Mouse (Mus musculus): ENCODE data around the gene Idh3g. TPM values are rescaled to one million over a fixed set of nuclear protein-coding genes. Genes with fewer than 3 reads are reported as not detected.

Gene Idh3g
- polyA plus RNA-seq, 1 experiment from 2014 or later, result 252 TPM

DNA sequence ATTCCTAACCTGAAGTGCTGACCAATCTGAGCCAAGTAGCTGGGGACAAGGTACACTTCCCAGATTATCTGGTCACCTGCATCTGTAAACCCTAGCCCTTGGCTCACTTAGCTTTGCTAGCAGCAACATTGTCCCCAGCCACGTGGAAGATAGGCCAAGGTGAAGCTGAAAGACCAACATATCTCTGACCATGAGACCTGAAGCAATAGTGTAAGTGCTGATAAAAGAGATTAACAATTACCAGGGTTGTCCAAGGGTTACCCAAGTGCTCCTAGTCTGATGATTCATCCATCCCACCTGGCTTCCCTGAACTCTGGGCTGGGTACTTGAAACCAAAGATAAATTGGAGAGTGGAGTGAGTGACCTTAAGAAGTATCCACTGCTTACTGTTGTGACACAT is 55.8 kb downstream of the Idh3g start:
- Histone ChIP-seq H3K27ac (ENCODE audit: low read length) (no peak overlapping the region), H3K9me3 (replicated peaks; ENCODE audit: control insufficient read depth, low read length, poor library complexity, severe bottlenecking) (no peaks in the 10 kb centered on the region), H3K4me1 (ENCODE audit: control insufficient read depth, insufficient read depth, low read length) (no peaks in the 10 kb centered on the region), H3K36me3 (ENCODE audit: control insufficient read depth, insufficient read depth, low read length) (no peaks in the 10 kb centered on the region; the same call in 1 of the 2 replicates), H3K4me2 (ENCODE audit: low read length) (no peak overlapping the region), H3K9ac (ENCODE audit: low read depth, low read length) (no peak overlapping the region), H3K4me3 (ENCODE audit: low read depth, low read length) (no peak overlapping the region), H3K27me3 (ENCODE audit: control insufficient read depth, insufficient read depth, low read depth, low read length) (no peaks in the 10 kb centered on the region)
- 40% methylated on average over 1 of the region's 1 CpGs for WGBS
- ATAC-seq, result no peak

Other genes with a start within 250 kb of the Idh3g start
- 0.21 and 0.22 TPM in 2 replicates for gene Dusp9, start 147.5 kb downstream of the Idh3g start, polyA plus RNA-seq (2015; fragmentation: Nextera tagmentation; extraction: Ambion mirVana)
- gene Pnck, start 126.8 kb downstream of the Idh3g start, polyA plus RNA-seq (2015; fragmentation: Nextera tagmentation; extraction: Ambion mirVana), result 197 and 208 TPM in 2 replicates
- gene Slc6a8, start 113.7 kb downstream of the Idh3g start, polyA plus RNA-seq (2015; fragmentation: Nextera tagmentation; extraction: Ambion mirVana), result 6.6 and 7.3 TPM in 2 replicates
- gene Bcap31, start 70.7 kb downstream of the Idh3g start, polyA plus RNA-seq (2015; fragmentation: Nextera tagmentation; extraction: Ambion mirVana), result 123 and 130 TPM in 2 replicates
- gene Abcd1, start 70.3 kb downstream of the Idh3g start, polyA plus RNA-seq (2015; fragmentation: Nextera tagmentation; extraction: Ambion mirVana), result 10.4 and 11.1 TPM in 2 replicates
- gene Plxnb3, start 29.8 kb downstream of the Idh3g start, polyA plus RNA-seq (2015; fragmentation: Nextera tagmentation; extraction: Ambion mirVana), result 0.25 and 0.40 TPM in 2 replicates
- 2.0 and 2.4 TPM in 2 replicates for gene Srpk3, start 12.5 kb downstream of the Idh3g start, polyA plus RNA-seq (2015; fragmentation: Nextera tagmentation; extraction: Ambion mirVana)
- 126 and 131 TPM in 2 replicates for gene Ssr4, start 131 bp upstream of the Idh3g start, polyA plus RNA-seq (2015; fragmentation: Nextera tagmentation; extraction: Ambion mirVana)
- 4.8 TPM in 2 replicates for gene Pdzd4, start 38.1 kb upstream of the Idh3g start, polyA plus RNA-seq (2015; fragmentation: Nextera tagmentation; extraction: Ambion mirVana)
- 0.09 and 0.34 TPM in 2 replicates for gene Avpr2, start 105.2 kb upstream of the Idh3g start, polyA plus RNA-seq (2015; fragmentation: Nextera tagmentation; extraction: Ambion mirVana)
- 122 and 134 TPM in 2 replicates for gene L1cam, start 109.2 kb upstream of the Idh3g start, polyA plus RNA-seq (2015; fragmentation: Nextera tagmentation; extraction: Ambion mirVana)
- gene Arhgap4, start 135.0 kb upstream of the Idh3g start, polyA plus RNA-seq (2015; fragmentation: Nextera tagmentation; extraction: Ambion mirVana), result 3.0 and 3.3 TPM in 2 replicates
- gene Naa10, start 135.0 kb upstream of the Idh3g start, polyA plus RNA-seq (2015; fragmentation: Nextera tagmentation; extraction: Ambion mirVana), result 84.6 and 85.4 TPM in 2 replicates
- gene Renbp, start 144.0 kb upstream of the Idh3g start, polyA plus RNA-seq (2015; fragmentation: Nextera tagmentation; extraction: Ambion mirVana), result 8.9 and 9.1 TPM in 2 replicates
- 39.1 and 51.4 TPM in 2 replicates for gene Hcfc1, start 179.5 kb upstream of the Idh3g start, polyA plus RNA-seq (2015; fragmentation: Nextera tagmentation; extraction: Ambion mirVana)
- 38.8 and 39.3 TPM in 2 replicates for gene Irak1, start 237.0 kb upstream of the Idh3g start, polyA plus RNA-seq (2015; fragmentation: Nextera tagmentation; extraction: Ambion mirVana)